Mouse (Mus musculus) lung, postnatal 0 days (tissue): ENCODE data around the gene Gm8947. TPM values are rescaled to one million over a fixed set of nuclear protein-coding genes. Genes with fewer than 3 reads are reported as not detected.
"Not testable (repeated sequence)": the region's sequence is repeated elsewhere in the genome, so short reads cannot be mapped to it uniquely, and the experiment has no call there.

Source experiments
- ATAC-seq: fragments of 200-750 bp; cut with Nextera tagmentation; 2 replicates; pipeline ENCODE4 v1.8.0; 2017; ENCODE audit warnings: moderate library complexity
- DNase-seq: peaks from one replicate; pipeline ENCODE4 v3.0.0-alpha.2; 2016; ENCODE audit warnings: low spot score
- H3K27ac ChIP-seq: fragments of 300-500 bp; sonication (generic); 2 replicates; pipeline ENCODE4 v1.5.1; 2014; ENCODE audit warnings: antibody characterized with exemption, mild to moderate bottlenecking, low read length, mixed read lengths
- H3K27me3 ChIP-seq: fragments of 300-500 bp; sonication (generic); replicated peaks from 2 replicates; pipeline ENCODE4 v1.6.1; 2014; ENCODE audit warnings: low read length, mixed read lengths; ENCODE audit not compliant: insufficient read depth
- H3K36me3 ChIP-seq: fragments of 300-500 bp; sonication (generic); 2 replicates; pipeline ENCODE4 v1.6.1; 2014; ENCODE audit warnings: low read length, mixed read lengths; ENCODE audit not compliant: insufficient read depth
- H3K4me1 ChIP-seq: fragments of 300-500 bp; sonication (generic); 2 replicates; pipeline ENCODE4 v1.6.1; 2014; ENCODE audit warnings: antibody characterized with exemption, low read depth, low read length, mixed read lengths; ENCODE audit not compliant: insufficient read depth
- H3K4me2 ChIP-seq: fragments of 300-500 bp; sonication (generic); replicated peaks from 2 replicates; pipeline ENCODE4 v1.6.1; 2014; ENCODE audit warnings: low read depth, mild to moderate bottlenecking, low read length, moderate library complexity, mixed read lengths
- H3K4me3 ChIP-seq: fragments of 300-500 bp; sonication (generic); 2 replicates; pipeline ENCODE4 v1.5.1; 2014; ENCODE audit warnings: low read depth, low read length
- H3K9ac ChIP-seq: fragments of 300-500 bp; sonication (generic); replicated peaks from 2 replicates; pipeline ENCODE4 v1.6.1; 2014; ENCODE audit warnings: low read depth, mild to moderate bottlenecking
- H3K9me3 ChIP-seq: fragments of 300-500 bp; sonication (generic); 2 replicates; pipeline ENCODE4 v1.6.1; 2016; ENCODE audit warnings: low read length, mixed read lengths
- CTCF ChIP-seq: IDR thresholded peaks from 2 replicates; pipeline ENCODE4 v1.5.1; 2016; ENCODE audit warnings: antibody characterized with exemption, mild to moderate bottlenecking
- EP300 ChIP-seq: IDR thresholded peaks from 2 replicates; pipeline ENCODE4 v1.6.1; 2016; ENCODE audit warnings: antibody characterized with exemption, mild to moderate bottlenecking, control low read depth
- WGBS: fragments of 180-500 bp; shearing (Covaris S2); extraction: QIAGEN DNeasy Blood & Tissue Kit; methylation state at CpG from one replicate; pipeline ENCODE4 v1.1.7; 2014; 5-methylcytosine and 5-hydroxymethylcytosine counted together
- polyA plus RNA-seq: library from polyadenylated mRNA; unstranded; fragments of >200 nt; fragmentation: Nextera tagmentation; extraction: Ambion mirVana; gene quantifications from 2 replicates; pipeline ENCODE4 v1.2.1, GENCODE M21; 2015

The Gm8947 gene
- polyA plus RNA-seq, 1 experiment from 2014 or later: not detected

- DNase-seq (no peak), ATAC-seq (no peak)
- H3K4me1 ChIP-seq: peaks cover 3% of the 10 kb centered on the region; the same call in 1 of the 2 replicates
- no peak overlapping the region for H3K27ac ChIP-seq
- TF ChIP-seq CTCF: no peak
- TF ChIP-seq EP300: no peak
- H3K4me3 ChIP-seq: no peak overlapping the region
- H3K27me3 ChIP-seq: no peaks in the 10 kb centered on the region
- no peak overlapping the region for H3K4me2 ChIP-seq
- H3K36me3 ChIP-seq: no peaks in the 10 kb centered on the region
- H3K9me3 ChIP-seq: no peaks in the 10 kb centered on the region
- H3K9ac ChIP-seq: no peak overlapping the region
- 64% methylated on average over 2 of the region's 2 CpGs for WGBS
Observed at GRCm38 (mm10) chr1:151178505-151179083, 13.6 kb upstream of the Gm8947 start.

DNA sequence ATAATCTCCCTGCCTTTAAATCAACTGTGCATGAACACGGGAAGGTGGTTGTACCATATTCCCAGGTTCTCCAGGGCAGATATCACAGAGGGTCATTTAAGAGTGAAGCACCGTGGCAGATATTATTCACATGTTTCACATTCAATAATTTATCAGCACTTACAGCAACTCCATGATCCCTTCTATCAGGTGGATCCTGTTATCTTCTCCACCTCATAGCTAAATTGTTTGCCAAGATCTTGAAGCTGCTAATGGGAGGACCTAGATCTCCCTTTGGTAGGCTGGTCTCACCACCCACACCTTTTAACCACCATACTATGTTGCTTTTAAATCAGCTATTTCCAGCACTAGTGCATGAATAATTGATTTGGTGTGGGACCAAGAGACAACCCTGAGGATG is 12.0 kb upstream of the Gm8947 start:
- no peak for ATAC-seq
- no peak for TF ChIP-seq CTCF
- no peak for TF ChIP-seq EP300

GRCm38 (mm10) chr1:151182266-151182665 is 9.9 kb upstream of the Gm8947 start, which contains the start of gene Gm47985:
Gm47985 (plus strand) TSS chr1:151182537.
- H3K27me3 ChIP-seq, H3K36me3 ChIP-seq, H3K4me2 ChIP-seq, H3K9ac ChIP-seq, H3K4me3 ChIP-seq, H3K4me1 ChIP-seq, H3K27ac ChIP-seq, H3K9me3 ChIP-seq, ATAC-seq, DNase-seq: not testable (repeated sequence)
- WGBS: no CpG with 5 or more reads among the region's 7 CpGs

More for the DNA sequence above, 12.0 kb upstream of the Gm8947 start:
- no peak overlapping the region for H3K4me2 ChIP-seq
- no peak for DNase-seq
- no peak overlapping the region for H3K27ac ChIP-seq
- H3K9me3 ChIP-seq: no peaks in the 10 kb centered on the region
- H3K4me1 ChIP-seq: peaks cover 3% of the 10 kb centered on the region; the same call in 1 of the 2 replicates
- H3K4me3 ChIP-seq: no peak overlapping the region
- no peaks in the 10 kb centered on the region for H3K27me3 ChIP-seq
- WGBS: 71% methylated on average over 2 of the region's 2 CpGs
- no peaks in the 10 kb centered on the region for H3K36me3 ChIP-seq
- no peak overlapping the region for H3K9ac ChIP-seq

DNA sequence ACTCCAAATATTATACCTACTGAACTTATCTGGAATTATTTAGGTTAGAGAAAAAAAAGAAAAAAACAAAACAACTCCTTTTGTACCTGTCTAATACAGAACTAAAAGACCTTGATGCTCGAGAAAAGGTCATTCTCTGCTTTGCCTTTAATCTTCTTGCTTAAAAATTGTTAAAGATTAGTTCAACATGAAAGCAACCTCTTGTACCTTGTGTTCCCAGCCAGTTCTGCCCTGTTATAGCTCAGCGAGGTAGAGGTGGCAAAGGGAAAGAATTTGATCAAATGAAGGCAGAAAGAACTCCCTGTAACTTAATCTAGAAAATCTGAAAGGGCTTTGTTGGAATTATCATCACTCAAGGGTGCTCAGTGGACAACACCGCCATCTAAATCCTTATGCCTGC is 6.0 kb upstream of the Gm8947 start:
- ATAC-seq, DNase-seq, H3K27ac ChIP-seq, H3K9me3 ChIP-seq, H3K9ac ChIP-seq, H3K27me3 ChIP-seq, H3K4me3 ChIP-seq, H3K36me3 ChIP-seq, H3K4me1 ChIP-seq, H3K4me2 ChIP-seq: not testable (repeated sequence)
- 64% methylated on average over 3 of the region's 3 CpGs for WGBS

DNA sequence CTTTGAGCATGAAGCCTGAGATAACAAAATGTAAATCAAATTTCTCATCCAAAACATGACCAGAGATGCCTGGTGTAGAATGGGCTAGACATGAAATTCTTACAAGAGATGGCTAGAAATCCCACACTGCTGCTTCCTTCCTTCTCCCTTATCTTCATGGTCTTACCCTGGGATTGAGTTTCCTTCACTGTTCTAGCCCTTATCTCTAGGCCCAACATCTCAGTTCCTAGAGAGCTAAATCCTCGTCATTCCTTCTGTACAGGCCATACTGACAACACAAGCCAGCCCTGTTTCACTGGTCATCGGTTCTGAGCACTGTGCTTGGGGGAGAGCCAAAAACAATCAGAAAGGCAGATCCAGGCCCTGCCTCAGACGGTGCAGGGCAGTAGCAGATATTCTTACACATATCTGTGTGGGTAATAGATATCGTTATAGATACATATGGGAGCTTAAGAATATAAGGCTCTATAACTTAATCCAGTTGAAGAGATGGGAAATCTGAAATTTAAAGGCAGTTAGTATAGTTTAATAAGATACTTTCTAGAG is 5.2 kb upstream of the Gm8947 start:
- H3K4me2 ChIP-seq, H3K27ac ChIP-seq, DNase-seq, ATAC-seq, H3K4me3 ChIP-seq, H3K36me3 ChIP-seq, H3K27me3 ChIP-seq, H3K9ac ChIP-seq, H3K4me1 ChIP-seq, H3K9me3 ChIP-seq: not testable (repeated sequence)
- 67% methylated on average over 4 of the region's 4 CpGs for WGBS

GRCm38 (mm10) chr1:151188469-151188868 is 3.7 kb upstream of the Gm8947 start:
- ATAC-seq (no peak), DNase-seq (no peak)
- Histone ChIP-seq H3K27ac (no peak overlapping the region), H3K4me2 (no peak overlapping the region), H3K4me1 (no peaks in the 10 kb centered on the region), H3K36me3 (no peaks in the 10 kb centered on the region), H3K27me3 (no peaks in the 10 kb centered on the region), H3K9ac (no peak overlapping the region), H3K4me3 (no peak overlapping the region), H3K9me3 (no peaks in the 10 kb centered on the region)
- no peak for TF ChIP-seq EP300
- TF ChIP-seq CTCF: no peak
- 89% methylated on average over 4 of the region's 4 CpGs for WGBS

DNA sequence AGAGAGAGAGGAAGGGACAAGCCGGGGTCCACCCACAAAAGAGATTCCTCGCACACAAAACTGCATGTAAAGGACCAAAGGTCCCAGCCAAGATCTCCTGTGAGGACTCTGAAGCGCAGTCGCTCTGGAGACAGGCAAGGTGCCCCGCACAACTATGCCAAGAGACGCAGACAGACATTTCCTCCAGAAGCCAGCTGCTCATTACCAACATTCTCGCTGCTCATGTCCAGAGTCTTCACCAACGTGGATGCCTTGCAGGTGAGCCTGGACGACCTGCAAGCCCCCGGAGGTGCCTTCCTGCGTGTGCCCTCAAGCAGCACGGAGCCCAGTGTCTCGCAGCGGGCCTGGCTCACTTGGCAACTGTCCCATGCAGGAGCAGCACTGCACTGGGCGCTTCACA is 563 bp downstream of the Gm8947 start:
- H3K9ac ChIP-seq, H3K27me3 ChIP-seq, H3K4me2 ChIP-seq, H3K4me1 ChIP-seq, H3K4me3 ChIP-seq, H3K27ac ChIP-seq, ATAC-seq, H3K9me3 ChIP-seq, DNase-seq, H3K36me3 ChIP-seq: not testable (repeated sequence)
- WGBS: 88% methylated on average over 12 of the region's 15 CpGs

- H3K4me3 ChIP-seq, DNase-seq, H3K27ac ChIP-seq, H3K4me2 ChIP-seq, H3K27me3 ChIP-seq, H3K9me3 ChIP-seq, H3K36me3 ChIP-seq, H3K9ac ChIP-seq, H3K4me1 ChIP-seq, ATAC-seq: not testable (repeated sequence)
- 70% methylated on average over 4 of the region's 4 CpGs for WGBS
Observed at GRCm38 (mm10) chr1:151195986-151196385, 3.8 kb downstream of the Gm8947 start.

GRCm38 (mm10) chr1:151196690-151197089 is 4.5 kb downstream of the Gm8947 start:
- not testable (repeated sequence) for DNase-seq, H3K9ac ChIP-seq, H3K36me3 ChIP-seq, H3K4me1 ChIP-seq, H3K4me3 ChIP-seq, H3K27me3 ChIP-seq, H3K9me3 ChIP-seq, H3K27ac ChIP-seq, H3K4me2 ChIP-seq, ATAC-seq
- 80% methylated on average over 3 of the region's 3 CpGs for WGBS
